Mouse (Mus musculus) liver, embryonic 14.5 days (tissue): ENCODE data around the gene Sppl3. TPM values are rescaled to one million over a fixed set of nuclear protein-coding genes. Genes with fewer than 3 reads are reported as not detected.

Source experiments
- ATAC-seq: fragments of 200-750 bp; cut with Nextera tagmentation; 2 replicates; pipeline ENCODE4 v1.8.0; 2017; ENCODE audit warnings: moderate number of reproducible peaks, mild to moderate bottlenecking, moderate library complexity; ENCODE audit not compliant: insufficient read depth
- DNase-seq, 3 experiments: peaks; one replicate each; pipeline ENCODE4 v3.0.0-alpha.2; 2012 to 2013; ENCODE audit warnings: low read depth in 3 of 3, low spot score in 3 of 3
- H3K27ac ChIP-seq: fragments of 300-500 bp; sonication (generic); 2 replicates; pipeline ENCODE4 v1.5.1; 2014; ENCODE audit warnings: moderate library complexity, mild to moderate bottlenecking, control low read depth, inconsistent platforms
- H3K27me3 ChIP-seq: fragments of 300-500 bp; sonication (generic); 2 replicates; pipeline ENCODE4 v1.6.1; 2014; ENCODE audit warnings: mild to moderate bottlenecking, low read length, moderate library complexity; ENCODE audit not compliant: control insufficient read depth, insufficient read depth
- H3K36me3 ChIP-seq: fragments of 300-500 bp; sonication (generic); replicated peaks from 2 replicates; pipeline ENCODE4 v1.6.1; 2014; ENCODE audit warnings: low read depth; ENCODE audit not compliant: control insufficient read depth, insufficient read depth
- H3K4me1 ChIP-seq, 2 experiments: fragments of 200-500 bp in 1 of 2; fragments of 300-500 bp in 1 of 2; sonication (generic) in 1 of 2; replicated peaks; 2 replicates each; pipeline ENCODE4 v1.6.1; 2012 to 2014; ENCODE audit warnings: antibody characterized with exemption in 1 of 2, inconsistent platforms in 1 of 2, low read length in 1 of 2; ENCODE audit not compliant: control insufficient read depth in 2 of 2, insufficient read depth in 2 of 2
- H3K4me2 ChIP-seq: fragments of 300-500 bp; sonication (generic); 2 replicates; pipeline ENCODE4 v1.6.1; 2014; ENCODE audit warnings: low read depth, mild to moderate bottlenecking, control low read depth, moderate library complexity
- H3K4me3 ChIP-seq, 2 experiments: fragments of 200-500 bp in 1 of 2; fragments of 300-500 bp in 1 of 2; sonication (generic) in 1 of 2; 2 replicates each; pipeline ENCODE4 v1.5.1; 2012 to 2014; ENCODE audit warnings: low read depth in 2 of 2, low read length in 2 of 2, mild to moderate bottlenecking in 2 of 2, control low read depth in 1 of 2, inconsistent platforms in 1 of 2, moderate library complexity in 1 of 2; ENCODE audit not compliant: insufficient read depth in 1 of 2
- H3K9ac ChIP-seq: fragments of 300-500 bp; sonication (generic); replicated peaks from 2 replicates; pipeline ENCODE4 v1.6.1; 2014; ENCODE audit warnings: mild to moderate bottlenecking, control low read depth, moderate library complexity
- H3K9me3 ChIP-seq: fragments of 300-500 bp; sonication (generic); 2 replicates; pipeline ENCODE4 v1.6.1; 2016; ENCODE audit warnings: low read length, mixed read lengths; ENCODE audit not compliant: control insufficient read depth
- CTCF ChIP-seq: IDR thresholded peaks from 2 replicates; pipeline ENCODE4 v1.5.1; 2016; ENCODE audit warnings: antibody characterized with exemption, low read depth, control low read depth
- EP300 ChIP-seq: IDR thresholded peaks from 2 replicates; pipeline ENCODE4 v1.6.1; 2016; ENCODE audit warnings: antibody characterized with exemption, low read depth
- WGBS: fragments of 180-500 bp; shearing (Covaris S2); extraction: QIAGEN DNeasy Blood & Tissue Kit; methylation state at CpG from one replicate; pipeline ENCODE4 v1.1.7; 2014; ENCODE audit not compliant: insufficient replicate concordance; 5-methylcytosine and 5-hydroxymethylcytosine counted together
- polyA plus RNA-seq, 2 experiments: library from polyadenylated mRNA; depleted of rRNA in 1 of 2; stranded (reverse) in 1 of 2; unstranded in 1 of 2; fragments of >200 nt; fragmentation: Nextera tagmentation in 1 of 2; extraction: Ambion mirVana in 1 of 2; gene quantifications; 2 replicates each; pipeline versions ENCODE4 v1.2.1 to v1.2.3; 2012 to 2014

The Sppl3 gene
- polyA plus RNA-seq, 2 experiments, result 5.4 to 17.2 TPM

GRCm38 (mm10) chr5:114967523-114968268 is 43.2 kb upstream of the Sppl3 start:
- ATAC-seq (no peak), DNase-seq (no peak)
- TF ChIP-seq EP300 (no peak), CTCF (no peak)
- Histone ChIP-seq H3K27ac (no peak overlapping the region), H3K4me3 (no peak overlapping the region), H3K27me3 (no peaks in the 10 kb centered on the region), H3K4me2 (no peak overlapping the region), H3K4me1 (peaks cover 0 to 9% of the 10 kb centered on the region in 2 experiments; a peak in 2 of 4 replicates), H3K9ac (no peak overlapping the region), H3K36me3 (no peaks in the 10 kb centered on the region), H3K9me3 (no peaks in the 10 kb centered on the region)
- 26% methylated on average over 14 of the region's 14 CpGs for WGBS

GRCm38 (mm10) chr5:114968651-114969050 is 42.3 kb upstream of the Sppl3 start:
- H3K9me3 ChIP-seq, result no peaks in the 10 kb centered on the region
- no peak overlapping the region for H3K27ac ChIP-seq
- no peaks in the 10 kb centered on the region for H3K36me3 ChIP-seq
- no peak for ATAC-seq
- H3K9ac ChIP-seq, result no peak overlapping the region
- no peak for DNase-seq
- WGBS, result 24% methylated on average over 7 of the region's 7 CpGs
- H3K4me3 ChIP-seq, result peak overlapping the region; percentile 46 to 54
- peak overlapping the region; percentile 24; the same call in 1 of the 2 replicates for H3K4me2 ChIP-seq
- no peaks in the 10 kb centered on the region for H3K27me3 ChIP-seq
- H3K4me1 ChIP-seq, result peaks cover 0 to 9% of the 10 kb centered on the region in 2 experiments; a peak in 2 of 4 replicates
- TF ChIP-seq EP300 (no peak), CTCF (no peak)

GRCm38 (mm10) chr5:114969064-114969463 is 41.9 kb upstream of the Sppl3 start:
- peaks cover 0 to 8% of the 10 kb centered on the region in 2 experiments; a peak in 2 of 4 replicates for H3K4me1 ChIP-seq
- no peaks in the 10 kb centered on the region for H3K27me3 ChIP-seq
- no peak for DNase-seq
- no peak overlapping the region for H3K9ac ChIP-seq
- H3K4me3 ChIP-seq, result peak overlapping the region; percentile 46 to 54
- TF ChIP-seq EP300 (no peak), CTCF (no peak)
- H3K4me2 ChIP-seq, result peak overlapping the region; percentile 2; the same call in 1 of the 2 replicates
- H3K36me3 ChIP-seq, result no peaks in the 10 kb centered on the region
- ATAC-seq, result no peak
- H3K9me3 ChIP-seq, result no peaks in the 10 kb centered on the region
- 29% methylated on average over 4 of the region's 4 CpGs for WGBS
- no peak overlapping the region for H3K27ac ChIP-seq

- H3K9me3 ChIP-seq, result no peaks in the 10 kb centered on the region
- TF ChIP-seq CTCF (no peak), EP300 (no peak)
- H3K4me2 ChIP-seq, result peak overlapping the region; percentile 28
- H3K4me1 ChIP-seq, result peaks cover 0 to 4% of the 10 kb centered on the region in 2 experiments; a peak in 1 of 4 replicates
- no peak overlapping the region for H3K27ac ChIP-seq
- H3K27me3 ChIP-seq, result no peaks in the 10 kb centered on the region
- no peak for DNase-seq
- no peaks in the 10 kb centered on the region for H3K36me3 ChIP-seq
- H3K9ac ChIP-seq, result peak overlapping the region; percentile 40; the same call in 1 of the 2 replicates
- WGBS, result 49% methylated on average over 13 of the region's 13 CpGs
- peak overlapping the region; percentile 46 to 54 for H3K4me3 ChIP-seq
- no peak for ATAC-seq
These were observed 41.2 kb upstream of the Sppl3 start for GRCm38 (mm10) chr5:114969609-114970215.

- H3K4me1 ChIP-seq, result peaks cover 0 to 1% of the 10 kb centered on the region in 2 experiments; a peak in 1 of 4 replicates
- no peaks in the 10 kb centered on the region for H3K9me3 ChIP-seq
- 71% methylated on average over 17 of the region's 17 CpGs for WGBS
- peak within 1 kb of the TSS; percentile 40 for H3K9ac ChIP-seq
- DNase-seq (no peak), ATAC-seq (peak; percentile 62; the same call in 1 of the 2 replicates)
- no peaks in the 10 kb centered on the region for H3K36me3 ChIP-seq
- TF ChIP-seq CTCF, result no peak
- no peak for TF ChIP-seq EP300
- no peaks in the 10 kb centered on the region for H3K27me3 ChIP-seq
- H3K4me3 ChIP-seq, result peak within 1 kb of the TSS; percentile 46 to 54
- H3K4me2 ChIP-seq, result peak within 1 kb of the TSS; percentile 28
- H3K27ac ChIP-seq, result no peak within 1 kb of the TSS
These were observed 40.1 kb upstream of the Sppl3 start, which contains the start of gene Hnf1a for GRCm38 (mm10) chr5:114970824-114971227. Hnf1a (minus strand) TSS chr5:114971094.
